ENCODE assay signal across 15 mouse cellular contexts in genomic region chr6:146366180-146366579, GRCm38 (mm10).
"Had no signal": no experiment of that assay in that cellular context is flagged by ENCODE, and none has a peak within 500 bp of the region (broad histone marks: within the 10 kb centered on the region; RNA-seq: fewer than 3 reads in every experiment).

No protein-coding gene starts in this region.

- ATAC-seq: liver, postnatal 0 days; midbrain, embryonic 13.5 days; midbrain, embryonic 15.5 days had no signal

- H3K9ac ChIP-seq: liver, postnatal 0 days; midbrain, embryonic 13.5 days; midbrain, embryonic 15.5 days; neural tube, embryonic 12.5 days; stomach, embryonic 15.5 days had no signal

- H3K27me3 ChIP-seq: megakaryocyte, embryonic 14.5 days; midbrain, embryonic 13.5 days; midbrain, embryonic 15.5 days; neural tube, embryonic 12.5 days; stomach, embryonic 15.5 days had no signal

- H3K4me2 ChIP-seq: midbrain, embryonic 11.5 days; midbrain, embryonic 13.5 days; midbrain, embryonic 15.5 days; neural tube, embryonic 12.5 days; stomach, embryonic 15.5 days had no signal

- DNase-seq: liver, postnatal 0 days; lung, adult 2 months; lung, postnatal 10 days; right cerebral cortex, postnatal 14 days; thymus, adult 2 months; thymus, postnatal 25 days; thymus, postnatal 4 days had no signal

- H3K36me3 ChIP-seq: midbrain, embryonic 13.5 days; midbrain, embryonic 15.5 days; neural tube, embryonic 12.5 days; stomach, embryonic 15.5 days had no signal

- H3K27ac ChIP-seq: macrophage; midbrain, embryonic 13.5 days; midbrain, embryonic 15.5 days; neural tube, embryonic 12.5 days; stomach, embryonic 15.5 days; stomach, postnatal 0 days had no signal

- H3K4me1 ChIP-seq: megakaryocyte, embryonic 14.5 days; midbrain, embryonic 13.5 days; midbrain, embryonic 15.5 days; neural tube, embryonic 12.5 days; stomach, embryonic 15.5 days had no signal

- H3K9me3 ChIP-seq: midbrain, embryonic 13.5 days; midbrain, embryonic 15.5 days; neural tube, embryonic 12.5 days; stomach, embryonic 15.5 days had no signal

- H3K4me3 ChIP-seq: megakaryocyte, embryonic 14.5 days; midbrain, embryonic 13.5 days; midbrain, embryonic 15.5 days; neural tube, embryonic 12.5 days; stomach, embryonic 15.5 days had no signal
